Mouse (Mus musculus): ENCODE data around the gene Vamp2. TPM values are rescaled to one million over a fixed set of nuclear protein-coding genes. Genes with fewer than 3 reads are reported as not detected.

The Vamp2 gene
- total and polyA plus RNA-seq, 2 experiments from 2014 or later = 157 to 591 TPM

GRCm38 (mm10) chr11:69110319-69111046, 22.2 kb downstream of the Vamp2 start:
- Histone ChIP-seq H3K4me2 (ENCODE audit: low read depth, low read length, poor library complexity, severe bottlenecking) (peak overlapping the region; percentile 47), H3K4me3 (ENCODE audit: low read depth, low read length) (peak overlapping the region; percentile 42), H3K36me3 (ENCODE audit: insufficient read depth, low read length) (peaks cover 36% of the 10 kb centered on the region), H3K27ac (ENCODE audit: low read depth, low read length) (peak overlapping the region; percentile 4; the same call in 1 of the 2 replicates), H3K27me3 (ENCODE audit: insufficient read depth, low read length) (no peaks in the 10 kb centered on the region), H3K9me3 (ENCODE audit: low read length) (no peaks in the 10 kb centered on the region), H3K4me1 (ENCODE audit: insufficient read depth, low read length) (no peaks in the 10 kb centered on the region; the same call in 1 of the 2 replicates), H3K9ac (replicated peaks; ENCODE audit: low read length, poor library complexity, severe bottlenecking) (peak overlapping the region; percentile 39; the same call in 1 of the 2 replicates)
- under 1% methylated on average over 30 of the region's 30 CpGs for WGBS
- TF ChIP-seq CTCF (IDR thresholded peaks at IDR 0.05) = no peak
- ATAC-seq (ENCODE audit: low FRiP score) (peak; percentile 65; the same call in 1 of the 2 replicates), DNase-seq (ENCODE audit: low spot score) (peak; percentile 89)

GRCm38 (mm10) chr11:69111051-69111810, 22.9 kb downstream of the Vamp2 start:
- ATAC-seq (ENCODE audit: low FRiP score) = no peak
- Histone ChIP-seq H3K36me3 (ENCODE audit: insufficient read depth, low read length) (peaks cover 29% of the 10 kb centered on the region), H3K9me3 (ENCODE audit: low read length) (no peaks in the 10 kb centered on the region), H3K27ac (ENCODE audit: low read depth, low read length) (no peak overlapping the region), H3K9ac (replicated peaks; ENCODE audit: low read length, poor library complexity, severe bottlenecking) (peak overlapping the region; percentile 39; the same call in 1 of the 2 replicates), H3K4me2 (ENCODE audit: low read depth, low read length, poor library complexity, severe bottlenecking) (peak overlapping the region; percentile 47), H3K4me3 (ENCODE audit: low read depth, low read length) (peak overlapping the region; percentile 42), H3K27me3 (ENCODE audit: insufficient read depth, low read length) (no peaks in the 10 kb centered on the region), H3K4me1 (ENCODE audit: insufficient read depth, low read length) (no peaks in the 10 kb centered on the region; the same call in 1 of the 2 replicates)
- DNase-seq (ENCODE audit: low spot score) = no peak
- TF ChIP-seq CTCF (IDR thresholded peaks at IDR 0.05) = no peak
- 6% methylated on average over 21 of the region's 21 CpGs for WGBS

GRCm38 (mm10) chr11:69111865-69112264, 23.6 kb downstream of the Vamp2 start:
- H3K4me3 ChIP-seq (ENCODE audit: low read depth, low read length) = no peak overlapping the region
- no peak overlapping the region for H3K4me2 ChIP-seq (ENCODE audit: low read depth, low read length, poor library complexity, severe bottlenecking)
- ATAC-seq (ENCODE audit: low FRiP score) (no peak), DNase-seq (ENCODE audit: low spot score) (no peak)
- no peaks in the 10 kb centered on the region for H3K9me3 ChIP-seq (ENCODE audit: low read length)
- H3K27me3 ChIP-seq (ENCODE audit: insufficient read depth, low read length) = no peaks in the 10 kb centered on the region
- H3K36me3 ChIP-seq (ENCODE audit: insufficient read depth, low read length) = peaks cover 24% of the 10 kb centered on the region
- no peak overlapping the region for H3K27ac ChIP-seq (ENCODE audit: low read depth, low read length)
- H3K9ac ChIP-seq (replicated peaks; ENCODE audit: low read length, poor library complexity, severe bottlenecking) = no peak overlapping the region
- no peak for TF ChIP-seq CTCF (IDR thresholded peaks at IDR 0.05)
- peaks cover 2% of the 10 kb centered on the region for H3K4me1 ChIP-seq (ENCODE audit: insufficient read depth, low read length)
- 70% methylated on average over 4 of the region's 4 CpGs for WGBS

GRCm38 (mm10) chr11:69114018-69114417, 25.7 kb downstream of the Vamp2 start:
- Histone ChIP-seq H3K4me1 (ENCODE audit: insufficient read depth, low read length) (peaks cover 10% of the 10 kb centered on the region), H3K36me3 (ENCODE audit: insufficient read depth, low read length) (0 out of 2 replicates have a peak, but pooled peaks cover 3% of the 10 kb centered on the region), H3K27me3 (ENCODE audit: insufficient read depth, low read length) (no peaks in the 10 kb centered on the region), H3K9me3 (ENCODE audit: low read length) (no peaks in the 10 kb centered on the region), H3K27ac (ENCODE audit: low read depth, low read length) (no peak overlapping the region), H3K4me2 (ENCODE audit: low read depth, low read length, poor library complexity, severe bottlenecking) (no peak overlapping the region), H3K9ac (replicated peaks; ENCODE audit: low read length, poor library complexity, severe bottlenecking) (no peak overlapping the region), H3K4me3 (ENCODE audit: low read depth, low read length) (no peak overlapping the region)
- TF ChIP-seq CTCF (IDR thresholded peaks at IDR 0.05) = no peak
- 76% methylated on average over 3 of the region's 3 CpGs for WGBS
- DNase-seq (ENCODE audit: low spot score) (no peak), ATAC-seq (ENCODE audit: low FRiP score) (no peak)

GRCm38 (mm10) chr11:69114621-69115020, 26.3 kb downstream of the Vamp2 start:
- DNase-seq (ENCODE audit: low spot score) = no peak
- H3K36me3 ChIP-seq (ENCODE audit: insufficient read depth, low read length) = no peaks in the 10 kb centered on the region
- H3K27ac ChIP-seq (ENCODE audit: low read depth, low read length) = no peak overlapping the region
- no peak for ATAC-seq (ENCODE audit: low FRiP score)
- no peak for TF ChIP-seq CTCF (IDR thresholded peaks at IDR 0.05)
- no peaks in the 10 kb centered on the region for H3K27me3 ChIP-seq (ENCODE audit: insufficient read depth, low read length)
- H3K4me1 ChIP-seq (ENCODE audit: insufficient read depth, low read length) = peaks cover 13% of the 10 kb centered on the region
- no peak overlapping the region for H3K4me3 ChIP-seq (ENCODE audit: low read depth, low read length)
- H3K4me2 ChIP-seq (ENCODE audit: low read depth, low read length, poor library complexity, severe bottlenecking) = no peak overlapping the region
- no peaks in the 10 kb centered on the region for H3K9me3 ChIP-seq (ENCODE audit: low read length)
- WGBS = 87% methylated on average over 3 of the region's 3 CpGs
- no peak overlapping the region for H3K9ac ChIP-seq (replicated peaks; ENCODE audit: low read length, poor library complexity, severe bottlenecking)
